Mouse (Mus musculus): Measurements from ENCODE around the gene Tomm40l.

DNA sequence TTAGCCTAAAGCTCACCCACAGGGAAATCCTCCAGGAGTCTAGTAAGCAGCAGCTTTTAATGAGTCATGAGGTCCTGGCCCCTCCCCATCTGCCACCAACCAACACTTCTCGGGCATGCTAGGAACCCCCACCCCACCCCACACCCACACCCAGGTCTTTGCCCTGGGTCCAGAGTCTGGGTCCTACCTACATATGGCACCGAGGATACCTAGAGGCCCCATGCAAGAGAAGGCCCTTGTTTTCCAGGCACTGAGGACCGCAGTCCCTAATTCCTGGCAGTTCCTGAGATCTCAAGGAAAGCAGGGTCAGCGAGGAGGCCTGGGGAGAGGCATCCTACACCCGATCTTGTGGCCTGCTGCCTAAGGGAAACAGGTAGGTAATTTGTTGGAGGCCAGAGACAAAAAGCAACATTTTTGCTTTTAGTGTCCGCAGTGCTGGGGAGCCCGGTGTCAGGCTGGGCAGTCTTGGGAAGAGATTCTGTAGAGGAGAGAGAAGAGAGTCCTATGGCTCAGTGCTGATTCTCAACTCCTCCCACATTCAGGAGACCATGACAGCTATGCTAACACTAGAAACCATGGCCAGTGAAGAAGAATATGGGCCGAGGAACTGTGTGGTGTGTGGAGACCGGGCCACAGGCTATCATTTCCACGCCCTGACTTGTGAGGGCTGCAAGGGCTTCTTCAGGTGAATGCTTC is 8.4 kb downstream of the Tomm40l start, which contains the start of gene Nr1i3:
- TF ChIP-seq MAFK (IDR thresholded peaks at IDR 0.05; ENCODE audit: insufficient read depth, low read depth, low read length) (no peak), CHD2 (IDR thresholded peaks at IDR 0.05; ENCODE audit: low read depth, low read length) (no peak)
